Mouse (Mus musculus) lung, adult 2 months (tissue): ENCODE data around the gene Scn7a.

Experiments
- CTCF ChIP-seq: fragments of 200-500 bp; IDR thresholded peaks from 2 replicates; pipeline ENCODE4 v1.5.1; 2011; ENCODE audit warnings: mild to moderate bottlenecking, low read length, control low read depth; ENCODE audit not compliant: insufficient read depth
- POLR2A ChIP-seq: fragments of 200-500 bp; IDR thresholded peaks from 2 replicates; pipeline ENCODE4 v1.6.1; 2011; ENCODE audit warnings: low read depth, mild to moderate bottlenecking, control low read depth, low read length, borderline replicate concordance; ENCODE audit errors: extremely low read depth

DNA sequence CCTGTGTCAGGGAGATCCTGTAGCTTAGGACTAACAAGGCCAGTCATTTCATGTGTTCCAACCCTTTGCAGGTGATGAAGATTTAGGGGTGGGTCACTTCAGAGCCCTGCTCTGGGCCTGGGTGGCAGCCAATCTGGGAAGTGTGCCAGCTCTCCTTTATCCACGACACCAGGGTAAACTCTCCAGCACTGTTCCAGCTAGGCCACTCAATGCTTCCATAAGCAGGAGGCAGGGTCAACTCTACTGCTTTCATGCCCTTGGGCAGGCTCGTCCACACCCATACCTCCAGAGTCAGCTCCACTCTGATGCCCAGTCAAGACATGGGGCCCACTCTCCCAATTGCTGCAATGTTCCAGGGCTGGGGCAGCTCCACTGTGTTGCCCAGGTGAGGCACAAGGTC, 129.3 kb downstream of the Scn7a start:
- no peak for TF ChIP-seq POLR2A
- TF ChIP-seq CTCF = no peak
